In the genomic region with DNA sequence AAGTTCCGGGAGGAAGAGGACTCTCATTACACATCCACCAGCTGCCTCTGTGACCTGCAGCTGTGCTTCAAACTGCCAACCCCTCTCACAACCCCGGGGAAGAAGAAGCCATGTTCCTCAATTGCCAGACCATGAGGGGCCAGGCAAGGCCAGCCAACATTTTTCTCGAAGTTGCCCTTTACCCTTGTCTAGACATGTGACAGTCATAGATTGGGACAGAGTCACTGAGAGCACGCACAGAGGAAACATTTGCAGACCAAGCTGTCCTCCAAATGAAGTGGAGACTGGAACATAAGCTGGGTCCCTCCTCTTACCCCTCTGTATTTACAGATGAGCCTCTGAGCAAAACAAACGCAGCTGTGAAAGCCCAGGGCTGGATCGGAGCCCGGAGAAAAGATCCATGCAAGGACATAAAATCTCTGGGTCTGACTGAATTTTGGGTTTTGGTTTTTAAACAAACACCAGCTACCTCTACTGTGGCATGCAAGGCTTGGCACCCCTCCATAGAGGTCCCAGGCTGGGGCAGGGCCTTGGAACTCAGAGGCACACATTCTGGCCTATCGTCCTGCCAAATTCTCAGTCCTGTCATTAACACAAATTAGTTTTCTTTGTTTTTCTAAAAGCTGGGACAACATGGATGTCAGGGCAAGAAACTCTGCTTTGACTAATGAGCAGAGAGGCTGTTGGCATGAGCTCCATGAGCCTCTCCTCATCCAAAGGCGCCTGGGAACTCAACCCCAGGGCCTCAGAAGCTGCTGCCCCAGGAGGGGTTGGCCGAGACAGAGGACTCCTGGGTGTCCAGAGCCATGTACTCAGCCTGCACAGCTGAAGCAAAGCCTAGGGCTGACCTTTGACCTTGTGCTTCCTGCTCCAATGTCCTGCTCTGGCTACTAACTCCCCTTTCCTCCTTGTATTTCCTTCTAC, we compare ENCODE assay signal across 9 mouse cellular contexts. TPM values are rescaled to one million over a fixed set of nuclear protein-coding genes. Genes with fewer than 3 reads are reported as not detected.
DNase-seq lines count a peak whose midpoint lies in the region; ATAC-seq lines count a peak whose summit lies in the region.
"Had no signal": no experiment of that assay in that cellular context is flagged by ENCODE, and none has a peak within 500 bp of the region (broad histone marks: within the 10 kb centered on the region; RNA-seq: fewer than 3 reads in every experiment).

No protein-coding gene starts in this region.

- no peaks in the 10 kb centered on the region for H3K27me3 ChIP-seq in limb, embryonic 13.5 days
- H3K27me3 ChIP-seq: midbrain, embryonic 12.5 days had no signal

- DNase-seq in cerebellum, adult 9-10 months = peak; percentile 47
- no peak for DNase-seq in cerebellum, adult 11-12 months
- DNase-seq in 3T3-L1 (ENCODE audit: low read depth, low spot score) = peak; percentile 43
- peak; percentile 82 for DNase-seq in gastrocnemius, postnatal 14 days
- DNase-seq in kidney, adult 18-20 months = peak; percentile 78
- peak; percentile 57 for DNase-seq in ovary, postnatal 10 days (ENCODE audit: low spot score)

- peaks cover 58% of the 10 kb centered on the region for H3K4me1 ChIP-seq in limb, embryonic 13.5 days

- intact Hi-C loops in gastrocnemius, postnatal 14 days (cut with DNase I; ENCODE audit: low total_unique reads) = loop anchor here (5.0 kb wide), 1 partner anchor 50 kb away; no protein-coding TSS in a partner anchor

- no peak overlapping the region for H3K9ac ChIP-seq in limb, embryonic 13.5 days
- H3K9ac ChIP-seq: midbrain, embryonic 12.5 days had no signal

- WGBS in limb, embryonic 13.5 days = 64% methylated on average over 10 of the region's 10 CpGs

- H3K9me3 ChIP-seq in limb, embryonic 13.5 days = no peaks in the 10 kb centered on the region
- H3K9me3 ChIP-seq: midbrain, embryonic 12.5 days had no signal

- peaks cover 71% of the 10 kb centered on the region for H3K36me3 ChIP-seq in limb, embryonic 13.5 days

- H3K27ac ChIP-seq in limb, embryonic 13.5 days = peak overlapping the region; percentile 69; the same call in 1 of the 2 replicates
- H3K27ac ChIP-seq: midbrain, embryonic 12.5 days had no signal

- no peak; the same call in 1 of the 2 replicates for ATAC-seq in limb, embryonic 13.5 days (ENCODE audit: low FRiP score, low read depth)
- ATAC-seq in erythroid progenitor cell, adult 5-6 weeks (replicated peaks; ENCODE audit: low FRiP score, poor library complexity, severe bottlenecking) = no peak

- H3K4me2 ChIP-seq in limb, embryonic 13.5 days (replicated peaks) = no peak overlapping the region
- H3K4me2 ChIP-seq: midbrain, embryonic 12.5 days had no signal

- H3K4me3 ChIP-seq in limb, embryonic 13.5 days = no peak overlapping the region
- H3K4me3 ChIP-seq: midbrain, embryonic 12.5 days had no signal

RNA-seq across cellular contexts. Expression of a gene that starts 36.5 kb away (rescaled TPM):
- total RNA-seq in gastrocnemius, postnatal 14 days (2021) = under 1 TPM; 0.10 to 0.13 TPM
- 0.94 and 0.97 TPM in 2 replicates for polyA plus RNA-seq in limb, embryonic 13.5 days (2015; fragmentation: Nextera tagmentation; extraction: Ambion mirVana)
- not detected in 2 replicates for total RNA-seq in erythroid progenitor cell, adult 5-6 weeks (2015; ENCODE audit: low replicate concordance)
- total RNA-seq in erythroid progenitor cell, adult 5-6 weeks (2017; ENCODE audit: low replicate concordance) = 1.2 TPM in 1 of 2 replicates, not detected in the other

RNA-seq across cellular contexts. Expression of a gene that starts 44.4 kb away (rescaled TPM):
- 10 to 100 TPM; 68.1 to 85.9 TPM for total RNA-seq in gastrocnemius, postnatal 14 days (2021)
- 270 and 300 TPM in 2 replicates for polyA plus RNA-seq in limb, embryonic 13.5 days (2015; fragmentation: Nextera tagmentation; extraction: Ambion mirVana)
- total RNA-seq in erythroid progenitor cell, adult 5-6 weeks (2015; ENCODE audit: low replicate concordance) = 170 and 189 TPM in 2 replicates
- 173 and 197 TPM in 2 replicates for total RNA-seq in erythroid progenitor cell, adult 5-6 weeks (2017; ENCODE audit: low replicate concordance)

RNA-seq across cellular contexts. Expression of a gene that starts 54.1 kb away (rescaled TPM):
- total RNA-seq in gastrocnemius, postnatal 14 days (2021) = not detected
- 7.6 and 10.3 TPM in 2 replicates for polyA plus RNA-seq in limb, embryonic 13.5 days (2015; fragmentation: Nextera tagmentation; extraction: Ambion mirVana)
- total RNA-seq in erythroid progenitor cell, adult 5-6 weeks (2015; ENCODE audit: low replicate concordance) = not detected in 2 replicates
- not detected in 2 replicates for total RNA-seq in erythroid progenitor cell, adult 5-6 weeks (2017; ENCODE audit: low replicate concordance)
